Mouse (Mus musculus): ENCODE measurements around the gene Ssbp3.

Ssbp3 gene

GRCm38 (mm10) chr4:107011325-107012004, 101.0 kb downstream of the Ssbp3 start:
- no peak for DNase-seq (ENCODE audit: low spot score in 2 of 2)

DNA sequence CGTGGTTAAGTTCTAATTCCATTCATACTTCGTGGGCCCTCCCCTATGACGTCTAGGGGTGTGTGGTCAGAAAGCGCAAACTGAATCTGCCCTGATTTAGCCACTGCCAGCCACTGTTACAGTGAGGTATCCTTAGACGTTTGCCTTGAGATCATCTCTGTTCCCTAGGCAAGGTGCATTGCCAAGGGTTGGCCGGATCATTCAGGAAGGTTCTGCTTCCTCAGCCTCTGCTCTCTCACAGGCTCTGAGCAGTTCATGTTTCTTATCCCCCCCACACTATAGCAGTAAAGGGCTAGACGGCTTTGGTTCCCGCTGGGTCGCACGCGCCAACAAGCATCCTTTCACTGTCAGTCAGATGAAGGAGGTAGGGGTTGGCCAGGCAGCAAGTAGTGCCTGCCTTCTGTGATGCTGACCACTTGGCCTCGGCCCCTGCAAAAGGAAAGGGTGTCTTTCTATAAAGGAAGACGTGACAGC, 101.5 kb downstream of the Ssbp3 start:
- no peak for DNase-seq (ENCODE audit: low spot score in 2 of 2)

GRCm38 (mm10) chr4:107012574-107012973, 102.1 kb downstream of the Ssbp3 start:
- DNase-seq (ENCODE audit: low spot score in 2 of 2), result no peak

DNA sequence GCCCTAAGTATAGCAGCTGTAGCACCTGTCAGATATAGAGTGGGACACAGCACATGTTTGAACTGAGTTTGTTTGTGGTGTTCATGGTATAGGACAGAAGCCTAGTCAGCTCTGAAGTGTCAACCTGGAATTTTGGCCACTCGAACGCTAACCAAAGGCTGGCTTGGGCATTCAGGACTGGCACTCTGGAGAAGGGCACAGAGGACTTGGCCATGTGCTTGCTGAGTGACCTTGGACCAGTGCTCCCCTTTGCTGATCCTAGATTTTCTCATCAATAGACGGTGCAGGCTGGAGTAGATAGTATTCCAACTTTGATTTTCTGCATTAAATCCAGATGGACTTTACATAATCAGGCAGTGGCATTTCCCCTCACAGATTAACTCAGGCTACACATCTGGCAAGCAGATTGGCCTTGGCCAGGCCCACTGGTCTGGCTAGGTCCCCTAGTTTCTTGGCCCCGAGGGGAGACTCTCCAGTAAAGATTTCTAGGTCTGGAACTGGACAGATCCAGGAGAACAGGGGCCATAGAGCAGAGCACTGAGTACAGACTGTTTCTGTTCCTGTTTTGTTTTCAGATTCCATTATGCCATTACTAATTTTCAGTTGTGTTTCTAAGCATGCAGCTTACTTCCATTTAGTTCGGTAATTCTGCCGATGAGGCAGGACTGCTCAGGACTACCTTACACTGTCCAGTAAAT, 102.8 kb downstream of the Ssbp3 start:
- DNase-seq (ENCODE audit: low spot score in 2 of 2), result no peak

DNA sequence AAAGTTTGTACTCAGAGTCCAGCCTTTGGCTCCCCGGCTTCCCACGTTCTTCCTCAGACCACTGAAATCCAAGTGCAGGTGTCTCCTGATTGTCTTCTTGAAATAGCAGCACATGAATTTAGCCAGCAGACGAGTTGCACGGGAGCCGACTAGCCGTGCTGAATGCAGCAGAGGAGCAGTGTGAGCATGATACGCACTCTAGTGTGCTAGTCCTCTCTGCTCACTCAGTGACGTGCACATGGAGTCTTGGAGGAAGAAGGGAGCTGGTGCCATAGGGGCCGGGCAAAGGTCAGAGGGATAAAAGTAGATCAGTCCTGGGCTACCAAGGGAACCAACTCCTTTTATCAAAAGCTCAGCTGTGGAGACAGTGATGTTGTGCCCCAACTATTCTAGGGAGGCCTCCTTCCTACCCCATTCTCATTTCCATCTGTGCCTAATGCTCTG, 103.3 kb downstream of the Ssbp3 start:
- no peak for DNase-seq (ENCODE audit: low spot score in 2 of 2)

DNA sequence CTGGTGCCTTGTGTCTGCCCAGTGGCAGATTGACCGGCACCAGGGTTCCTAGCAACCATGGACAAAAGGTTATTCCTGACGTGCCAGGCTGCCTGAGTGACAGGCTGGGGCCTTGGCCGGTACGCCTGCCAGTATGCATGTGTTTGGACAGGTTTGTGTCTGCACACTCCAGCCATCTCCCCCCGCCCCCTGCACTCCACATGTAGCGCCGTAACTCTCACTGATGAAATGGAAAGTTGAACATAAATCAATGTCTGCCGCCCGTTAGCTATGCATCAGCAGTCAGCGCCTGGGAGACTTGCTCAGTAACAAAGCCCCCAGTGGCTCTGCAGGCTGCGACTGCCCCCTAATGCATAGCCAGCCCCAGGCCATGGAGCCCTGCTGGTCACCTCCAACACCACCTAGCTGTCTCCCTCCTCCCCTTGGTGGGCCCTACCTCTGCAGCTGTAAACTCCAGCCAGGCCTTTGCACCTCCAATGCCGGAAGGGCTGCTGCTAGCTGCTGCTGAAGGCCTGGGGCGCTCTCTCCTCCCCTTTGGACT, 105.5 kb downstream of the Ssbp3 start:
- no peak for DNase-seq (ENCODE audit: low spot score in 2 of 2)

DNA sequence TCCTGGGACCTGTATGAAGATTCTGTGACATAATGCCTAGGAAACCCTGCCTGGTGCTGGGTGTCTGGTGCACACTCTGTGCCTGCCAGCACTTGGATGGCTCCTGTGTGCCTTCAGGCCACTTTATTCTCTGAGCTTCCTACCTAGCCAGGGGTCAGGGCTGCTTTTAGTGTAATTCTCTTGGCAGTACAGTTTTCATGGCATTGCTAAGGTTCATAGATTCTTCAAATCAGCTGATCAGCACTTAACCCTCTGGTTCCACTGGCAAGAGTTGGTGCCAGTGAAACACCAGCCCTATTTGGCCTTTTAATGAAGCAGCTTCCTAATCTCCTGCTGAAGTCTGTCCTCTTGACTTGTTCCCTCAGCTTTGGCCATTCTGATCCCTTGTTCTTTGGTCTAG, 106.8 kb downstream of the Ssbp3 start:
- DNase-seq (ENCODE audit: low spot score in 2 of 2), result no peak

GRCm38 (mm10) chr4:107018521-107018920, 108.0 kb downstream of the Ssbp3 start:
- no peak for DNase-seq (ENCODE audit: low spot score in 2 of 2)

- DNase-seq (ENCODE audit: low spot score in 2 of 2), result no peak
Measured at GRCm38 (mm10) chr4:107019027-107019426, 108.5 kb downstream of the Ssbp3 start.

DNA sequence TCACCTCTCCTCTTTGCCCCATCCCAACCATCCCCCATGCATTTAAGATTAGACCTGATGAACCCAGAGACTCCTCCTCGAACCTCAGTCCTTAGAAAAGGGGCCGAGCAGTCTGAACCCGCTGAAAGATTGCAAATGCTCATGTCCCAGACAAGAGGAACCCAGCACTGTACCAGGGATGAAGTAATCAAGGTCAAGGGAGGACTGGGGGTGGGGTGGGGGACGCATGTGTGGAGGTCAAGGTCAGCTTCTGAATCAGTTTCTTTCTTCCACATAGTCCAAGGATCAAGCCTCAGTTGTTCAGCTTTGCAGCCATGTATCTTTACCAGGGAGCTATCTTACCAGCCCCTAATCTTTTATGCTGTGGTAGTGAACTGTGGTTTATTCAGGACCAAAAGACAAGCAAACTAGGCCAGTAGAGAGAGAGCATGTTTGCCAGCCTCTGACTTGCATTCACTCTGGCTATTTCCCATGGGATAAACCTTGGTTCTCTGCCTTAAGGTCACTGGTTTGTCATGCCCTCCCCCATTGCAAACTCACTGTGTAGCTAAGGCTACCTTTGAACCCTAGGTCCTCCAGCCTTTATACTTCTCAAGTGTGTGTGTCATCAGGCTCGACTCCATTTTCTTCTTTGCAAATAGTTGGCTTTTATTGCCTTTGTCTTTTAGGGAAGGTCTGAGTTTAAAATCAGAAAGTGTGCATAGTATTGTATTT, 109.9 kb downstream of the Ssbp3 start:
- no peak for DNase-seq (ENCODE audit: low spot score in 2 of 2)

GRCm38 (mm10) chr4:107021464-107021863, 111.0 kb downstream of the Ssbp3 start:
- no peak for DNase-seq (ENCODE audit: low spot score in 2 of 2)

GRCm38 (mm10) chr4:107024899-107025298, 114.4 kb downstream of the Ssbp3 start:
- no peak for DNase-seq (ENCODE audit: low spot score in 2 of 2)

DNA sequence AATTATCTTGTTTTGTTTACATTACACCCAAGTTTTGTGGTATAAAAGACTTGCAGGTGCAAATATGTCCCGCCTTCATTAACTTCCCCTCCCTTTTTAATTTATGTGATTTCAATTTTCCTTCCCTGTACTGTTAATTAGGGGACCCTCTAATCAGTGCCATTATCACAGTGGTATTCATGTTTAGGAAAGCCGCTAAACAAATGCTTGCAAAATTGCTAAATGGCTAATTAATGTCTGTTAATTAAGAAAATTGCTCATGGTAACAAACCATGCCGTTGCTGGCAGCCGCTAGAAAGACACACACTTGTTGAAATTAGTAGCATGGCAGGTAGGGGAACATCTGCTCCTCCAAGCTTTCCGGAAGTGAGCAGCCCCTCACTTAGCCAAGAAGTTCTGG, 114.9 kb downstream of the Ssbp3 start:
- no peak for DNase-seq (ENCODE audit: low spot score in 2 of 2)

DNA sequence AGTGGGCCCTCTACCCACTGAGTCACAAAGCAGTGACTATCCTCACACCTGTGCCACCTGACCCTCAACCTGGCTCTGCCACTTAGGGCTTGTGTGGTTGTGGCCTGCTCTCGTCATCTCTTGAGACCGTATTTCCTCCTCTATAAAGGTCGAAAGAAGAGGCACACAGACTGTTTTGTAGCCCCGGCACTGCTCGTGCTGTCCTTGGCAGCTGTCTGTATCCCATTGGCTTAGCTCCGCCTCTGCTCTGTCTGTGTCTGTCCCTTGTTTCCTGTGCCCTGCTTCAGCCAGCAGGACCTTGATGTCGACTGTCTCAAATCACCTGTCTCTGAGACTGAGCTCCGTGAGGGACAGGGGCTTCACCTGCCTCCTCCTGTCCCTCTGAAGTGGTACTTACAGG, 116.0 kb downstream of the Ssbp3 start:
- no peak for DNase-seq (ENCODE audit: low spot score in 2 of 2)

DNA sequence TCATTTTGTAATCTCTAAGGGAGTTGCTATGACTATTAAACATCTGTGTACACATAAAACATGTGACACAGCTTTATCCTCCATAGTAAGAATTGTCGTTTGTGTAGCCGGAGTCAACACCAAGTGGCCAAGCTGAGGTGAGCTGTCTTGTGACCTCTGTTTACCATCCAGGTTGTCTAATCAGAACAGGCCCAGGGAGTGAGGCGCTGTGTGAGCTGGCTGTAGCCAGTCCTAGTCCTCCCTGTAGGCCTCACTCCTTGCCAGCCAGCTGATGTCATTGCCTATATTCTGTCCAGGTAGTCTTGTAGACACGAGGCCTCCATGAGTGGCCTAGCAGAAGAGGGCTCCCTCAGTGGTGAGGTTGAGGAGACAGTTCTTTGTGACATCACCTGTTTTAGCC, 125.2 kb downstream of the Ssbp3 start:
- no peak for DNase-seq (ENCODE audit: low spot score in 2 of 2)

DNA sequence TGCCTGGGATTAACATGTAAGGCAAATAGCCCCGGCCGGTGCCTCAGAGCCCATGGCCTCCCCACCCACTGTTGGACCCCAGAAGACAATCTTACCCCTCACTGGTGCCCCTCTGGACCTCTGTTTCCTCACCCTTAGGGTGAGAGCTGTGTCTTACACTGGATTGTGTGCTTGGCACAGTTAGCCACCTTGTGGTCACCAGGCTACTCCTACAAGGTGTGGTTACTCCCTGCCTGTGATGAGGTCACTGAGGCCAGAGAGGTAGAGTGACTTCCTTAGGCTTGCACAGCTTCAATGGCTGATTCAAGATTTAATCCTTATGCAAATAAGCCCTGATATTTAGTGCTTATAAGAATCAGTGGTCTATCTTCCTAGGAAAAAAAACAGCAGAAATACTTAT, 126.5 kb downstream of the Ssbp3 start:
- DNase-seq (ENCODE audit: low spot score in 2 of 2), result no peak

DNA sequence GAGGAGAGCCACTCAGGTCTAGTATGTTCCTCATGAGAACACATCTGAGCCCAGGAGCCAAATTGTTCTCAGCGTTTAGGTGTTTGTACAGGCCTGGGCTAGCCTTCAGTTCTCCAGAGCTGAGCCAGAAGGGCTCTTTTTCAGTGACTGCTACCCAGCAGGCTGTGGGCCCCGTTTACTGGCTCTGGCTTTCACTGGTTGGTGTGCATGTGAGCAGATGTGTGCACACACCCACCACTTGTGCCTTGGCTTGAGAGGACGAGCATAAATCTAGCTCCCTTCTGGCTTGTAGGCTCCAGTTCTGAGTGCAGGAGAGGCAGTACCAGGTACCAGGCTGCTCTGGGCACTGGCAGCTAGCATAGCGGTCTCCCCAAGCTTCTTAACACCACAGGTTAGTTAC, 127.8 kb downstream of the Ssbp3 start:
- DNase-seq (ENCODE audit: low spot score in 2 of 2), result no peak

- DNase-seq (ENCODE audit: low spot score in 2 of 2), result no peak
Measured at GRCm38 (mm10) chr4:107039270-107039669, 128.8 kb downstream of the Ssbp3 start.

DNA sequence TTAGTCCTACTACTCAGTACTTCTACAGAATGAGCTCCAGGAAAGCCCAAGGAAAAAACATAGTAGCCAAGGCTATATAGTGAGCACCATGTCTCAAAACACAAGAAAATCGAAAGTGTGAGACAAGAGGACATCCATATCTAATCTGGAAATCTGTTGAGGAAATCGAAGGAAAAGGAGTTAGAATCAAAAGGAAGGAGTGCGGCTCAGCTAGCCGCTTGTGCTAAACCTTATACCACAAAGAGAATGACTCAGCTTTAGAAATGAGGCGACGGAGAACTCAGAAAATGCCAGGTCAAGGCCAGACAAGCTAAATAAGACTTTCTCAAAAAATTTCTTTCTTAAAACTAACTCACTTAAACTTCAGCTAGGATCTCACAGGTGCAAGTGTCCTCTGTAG, 131.8 kb downstream of the Ssbp3 start:
- no peak for DNase-seq (ENCODE audit: low spot score in 2 of 2)

- no peak for DNase-seq (ENCODE audit: low spot score in 2 of 2)
Measured at GRCm38 (mm10) chr4:107045188-107045587, 134.7 kb downstream of the Ssbp3 start.

GRCm38 (mm10) chr4:107047806-107048205, 137.3 kb downstream of the Ssbp3 start:
- DNase-seq (ENCODE audit: low spot score in 2 of 2), result no peak

DNA sequence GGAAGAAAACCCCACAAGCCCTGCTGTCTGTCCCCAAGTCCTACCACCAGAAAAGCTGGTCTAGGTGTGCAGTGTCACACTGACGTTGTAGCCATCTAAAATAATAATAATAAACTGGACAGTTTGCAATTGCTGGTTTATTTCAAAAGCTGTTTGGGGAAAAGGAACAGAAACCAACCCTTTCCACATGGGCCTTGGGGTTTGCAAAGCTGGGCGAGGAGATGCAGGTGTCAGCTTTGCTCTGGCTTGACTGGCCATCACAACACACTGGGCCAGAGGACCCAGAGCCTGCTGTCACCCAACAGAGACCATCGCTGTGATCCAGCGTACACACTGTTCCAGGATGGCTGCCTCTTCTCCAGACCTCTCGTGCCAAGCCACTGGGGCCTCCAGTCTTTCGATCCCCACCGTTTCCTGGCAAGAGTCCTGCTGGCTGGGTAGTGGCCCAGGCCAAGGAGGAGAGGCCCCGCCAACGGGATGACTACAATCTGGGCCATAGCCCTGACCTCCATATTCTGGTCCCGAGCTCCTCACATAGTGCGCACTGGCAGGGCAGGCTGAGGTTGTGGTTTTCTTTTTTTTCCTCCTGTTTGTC, 138.2 kb downstream of the Ssbp3 start:
- no peak for DNase-seq (ENCODE audit: low spot score in 2 of 2)
